Mouse (Mus musculus): Measurements from ENCODE around the gene Plce1.
A peak's percentile ranks its signal among the peaks of the same experiment; 100 is the strongest.

The Plce1 gene

DNA sequence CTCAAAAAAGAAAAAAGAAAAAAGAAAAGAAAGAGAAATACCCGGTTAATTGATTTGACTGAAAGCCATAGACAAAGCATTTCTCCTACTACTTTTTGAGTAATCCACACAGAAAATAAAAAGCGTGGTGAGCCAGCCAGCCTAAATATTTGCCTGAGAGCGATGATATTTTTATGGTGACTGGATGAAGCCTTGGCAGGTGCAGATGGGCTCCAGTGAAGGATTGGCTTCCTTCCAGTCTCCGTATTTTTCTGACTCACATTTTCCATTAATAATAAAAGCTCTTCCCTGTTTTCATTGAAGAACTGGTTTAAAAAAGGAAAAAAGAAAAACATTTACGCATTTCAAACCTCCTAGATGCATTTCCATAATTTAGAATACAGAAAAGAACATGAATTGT is 243.1 kb downstream of the Plce1 start:
- no peak for DNase-seq (ENCODE audit: low read depth)

DNA sequence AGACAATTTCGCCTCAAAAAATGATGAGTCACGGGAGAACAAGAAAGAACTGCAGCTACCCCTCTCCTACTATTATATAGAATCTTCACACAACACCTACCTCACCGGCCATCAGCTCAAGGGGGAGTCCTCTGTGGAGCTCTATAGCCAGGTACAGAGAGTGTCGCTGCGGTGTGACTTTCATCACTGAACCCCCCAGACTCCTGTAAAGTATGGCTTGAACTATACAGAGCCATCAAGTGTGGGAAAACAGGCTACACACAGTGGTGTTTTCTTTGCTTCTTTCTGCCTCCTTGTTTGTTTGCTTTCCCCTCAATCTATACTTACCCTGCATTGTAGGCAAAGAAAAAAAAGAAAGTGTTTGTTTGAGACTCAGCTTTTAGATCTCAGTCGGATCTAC is 247.9 kb downstream of the Plce1 start:
- no peak for DNase-seq (ENCODE audit: low read depth)

DNA sequence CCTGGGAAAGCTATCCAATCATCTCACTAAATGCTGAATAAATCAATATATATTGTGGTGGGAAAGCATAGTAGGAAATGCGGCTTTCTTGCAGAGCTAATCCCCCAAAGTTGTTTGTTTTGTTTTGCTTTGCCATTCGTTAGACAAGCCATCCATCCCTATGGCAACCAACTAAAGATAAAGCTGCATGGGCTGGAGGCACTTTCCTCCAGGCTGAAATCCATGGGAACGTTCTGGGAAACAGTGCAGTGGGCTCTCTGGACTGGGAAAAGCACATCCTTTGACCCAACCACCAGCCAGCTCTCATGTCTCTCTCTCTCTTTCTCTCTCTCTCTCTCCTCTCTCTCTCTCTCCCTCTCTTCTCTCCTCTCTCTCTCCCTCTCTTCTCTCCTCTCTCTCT is 248.4 kb downstream of the Plce1 start:
- DNase-seq (ENCODE audit: low read depth): no peak

DNA sequence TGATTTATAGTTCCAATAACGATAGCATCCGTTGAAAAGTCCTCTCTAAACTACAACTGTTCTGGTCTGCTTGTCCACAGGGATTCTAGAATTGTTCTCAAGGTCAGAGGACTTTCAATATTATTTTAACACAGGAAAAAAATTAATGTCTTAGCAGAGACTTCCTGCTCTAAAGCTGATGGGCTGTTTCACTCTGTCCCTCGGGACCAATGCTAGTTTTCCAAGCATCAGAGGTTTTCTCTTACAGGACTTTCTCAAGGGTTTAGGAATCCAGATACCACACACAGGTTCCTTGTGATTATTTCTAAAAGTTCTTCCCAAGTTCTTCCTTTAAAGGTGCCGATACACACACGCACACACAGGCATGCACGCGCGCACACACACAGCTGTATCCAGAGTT is 263.6 kb downstream of the Plce1 start:
- DNase-seq (ENCODE audit: low read depth): no peak

DNA sequence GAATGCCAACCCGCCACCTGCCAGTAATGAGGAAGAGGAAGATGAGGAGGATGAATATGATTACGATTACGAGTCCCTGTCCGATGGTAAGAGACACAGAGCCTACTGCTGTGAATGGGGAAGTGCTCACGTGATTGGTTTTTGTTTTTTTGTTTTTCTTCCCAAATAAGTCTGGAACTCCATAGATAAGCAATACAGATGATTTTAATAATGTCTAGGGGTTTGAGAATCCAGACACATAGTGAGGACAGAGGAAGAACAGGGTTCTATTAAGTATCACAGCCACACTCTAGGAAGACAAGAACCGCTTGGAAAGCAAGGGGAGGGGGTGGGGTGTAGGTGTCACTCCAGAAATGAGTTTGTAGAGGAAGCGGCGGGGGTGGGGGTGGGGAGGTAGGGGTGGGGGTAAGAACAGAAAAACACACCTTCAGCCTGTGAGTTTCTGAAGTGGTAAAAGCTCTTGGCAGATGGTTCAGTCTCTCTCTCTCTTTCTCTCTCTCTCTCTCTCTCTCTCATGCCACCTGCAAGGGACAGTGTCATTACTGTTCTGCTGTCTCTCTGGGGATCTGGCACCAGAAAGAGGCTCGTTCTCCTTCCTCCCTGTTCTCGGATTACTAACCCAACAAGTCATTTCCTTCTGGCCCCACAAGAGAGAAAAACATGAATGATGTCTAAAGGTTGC is 265.0 kb downstream of the Plce1 start:
- DNase-seq (ENCODE audit: low read depth): no peak

DNA sequence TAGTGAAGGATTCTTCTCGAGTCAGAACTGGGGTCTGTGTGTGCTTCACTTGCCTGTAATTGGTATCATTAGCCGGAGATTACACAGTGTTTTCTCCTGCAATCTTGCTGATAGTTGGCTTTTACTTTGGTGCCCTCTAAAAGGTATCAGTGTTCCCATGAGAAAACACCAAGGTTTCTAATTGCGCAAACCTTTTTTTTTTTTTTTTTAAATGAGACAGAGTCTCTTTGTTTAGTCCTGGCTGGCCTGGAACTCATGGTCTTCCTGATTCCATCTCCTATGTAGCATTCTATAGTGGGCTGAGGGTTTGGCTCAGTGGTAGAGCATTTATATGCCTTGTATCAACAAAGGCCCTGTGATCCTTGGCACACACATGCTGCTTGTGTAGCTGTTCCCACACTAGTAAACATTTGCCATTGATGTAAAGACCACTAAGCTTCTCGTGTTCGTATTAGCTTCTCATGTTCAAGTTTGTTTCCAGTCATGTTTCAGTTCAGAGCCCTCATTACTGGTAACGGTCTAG is 265.6 kb downstream of the Plce1 start:
- DNase-seq (ENCODE audit: low read depth): no peak

DNA sequence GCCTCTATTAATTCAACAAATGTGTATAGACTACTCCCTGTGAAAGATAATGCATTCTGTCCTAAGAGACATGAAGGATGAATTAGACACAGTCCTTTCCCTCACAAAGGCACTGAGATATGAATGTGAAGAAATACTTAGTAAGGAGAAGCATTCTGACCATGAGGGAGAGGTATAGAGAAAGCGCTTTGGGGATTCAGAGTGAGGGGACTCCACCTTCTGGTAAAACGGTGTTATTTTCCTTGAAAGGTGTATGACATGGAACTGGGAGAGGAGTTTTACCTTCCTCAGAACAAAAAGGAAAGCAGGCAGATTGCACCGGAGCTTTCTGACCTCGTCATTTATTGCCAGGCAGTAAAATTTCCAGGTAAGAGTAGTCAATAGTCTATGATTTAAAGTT is 269.3 kb downstream of the Plce1 start:
- no peak for DNase-seq (ENCODE audit: low read depth)

DNA sequence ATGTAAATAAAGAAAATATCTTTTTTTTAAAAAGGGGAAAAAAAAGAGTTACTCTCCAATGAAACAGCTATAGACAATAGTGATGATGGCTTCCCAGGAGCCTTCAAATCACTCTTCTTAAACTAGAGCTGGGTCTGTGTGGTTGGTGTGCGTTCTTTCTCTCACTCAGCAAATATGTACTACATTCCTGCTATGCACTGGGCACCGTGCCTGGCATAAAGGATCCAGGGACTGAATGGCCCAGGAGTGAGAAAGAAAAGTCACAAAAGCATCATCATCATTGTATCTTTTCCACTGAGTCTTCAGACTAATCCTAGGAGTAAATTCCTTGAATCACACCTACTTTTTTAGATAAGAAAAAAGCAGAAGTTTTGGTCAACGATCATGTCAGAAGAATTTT is 276.3 kb downstream of the Plce1 start:
- DNase-seq (ENCODE audit: low read depth): no peak

DNA sequence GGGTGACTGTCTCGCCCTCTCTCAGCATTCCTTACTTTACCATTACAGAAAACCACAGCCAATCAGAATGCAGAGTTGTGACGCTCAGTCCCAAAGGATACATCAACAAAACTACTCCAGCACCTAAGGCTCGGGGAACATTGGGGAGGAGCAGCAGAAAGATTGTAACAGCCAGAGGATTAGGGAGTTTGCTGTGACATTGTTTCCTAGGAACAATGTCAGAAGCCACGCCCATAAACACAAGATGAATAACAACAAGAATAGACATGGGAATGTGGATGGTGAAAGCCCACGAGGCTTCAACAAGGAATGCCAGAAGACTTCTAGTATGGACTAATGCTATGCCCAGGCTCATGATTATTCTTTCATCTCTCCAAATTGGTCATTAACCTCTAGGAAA is 277.1 kb downstream of the Plce1 start:
- no peak for DNase-seq (ENCODE audit: low read depth)

DNA sequence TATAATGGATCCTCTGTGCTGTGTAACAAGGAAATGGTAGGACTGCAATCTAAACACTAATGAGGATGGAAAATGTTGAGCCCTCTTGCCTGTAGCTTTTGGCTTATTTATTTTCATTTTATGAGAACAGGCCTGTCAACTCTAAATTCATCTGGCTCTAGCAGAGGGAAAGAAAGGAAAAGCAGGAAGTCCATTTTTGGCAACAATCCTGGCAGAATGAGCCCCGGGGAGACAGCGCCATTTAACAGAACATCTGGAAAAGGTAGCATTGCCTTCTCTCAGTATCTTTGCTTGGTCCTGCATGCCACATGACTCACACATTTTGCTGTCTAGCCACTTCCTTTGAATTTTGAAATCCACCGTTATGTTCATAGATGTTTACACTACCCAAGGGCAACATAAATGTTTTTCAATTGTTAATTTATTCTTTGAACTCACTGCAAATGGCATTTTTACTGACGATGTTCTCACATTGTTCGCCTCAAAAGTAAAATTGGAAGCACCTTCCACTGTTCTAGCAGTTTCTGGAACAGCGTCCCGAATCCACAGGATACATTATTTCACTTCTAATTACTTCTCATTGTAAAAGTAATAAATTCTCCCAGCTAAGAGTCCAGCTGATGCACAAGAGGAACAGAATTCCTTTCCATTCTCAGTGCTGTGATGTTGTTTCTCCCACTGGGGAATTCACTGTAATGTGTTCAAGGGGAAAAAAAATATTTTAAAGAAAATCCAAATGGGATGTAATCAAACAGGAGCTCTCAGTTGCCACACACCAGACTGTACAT is 278.0 kb downstream of the Plce1 start:
- no peak for DNase-seq (ENCODE audit: low read depth)

DNA sequence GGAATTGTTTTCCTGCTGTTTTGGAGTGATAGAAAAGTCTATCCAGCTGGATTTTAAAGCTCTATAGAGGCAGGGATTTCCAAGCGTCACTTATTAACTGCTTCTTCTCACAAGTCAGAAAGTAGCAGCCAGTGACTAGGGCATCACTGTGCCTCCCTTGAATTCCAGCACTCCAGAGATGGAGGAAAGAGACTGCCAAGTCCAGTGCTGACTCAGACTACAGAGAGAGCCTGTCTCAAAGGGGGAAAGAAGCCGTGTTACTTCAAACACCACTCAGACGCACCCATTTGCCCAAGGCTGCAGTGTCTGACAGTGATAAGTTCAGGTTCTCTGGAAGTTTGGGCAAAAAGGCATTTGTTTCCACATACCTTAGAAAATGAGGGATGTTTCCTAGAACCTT is 279.5 kb downstream of the Plce1 start:
- no peak for DNase-seq (ENCODE audit: low read depth)

DNA sequence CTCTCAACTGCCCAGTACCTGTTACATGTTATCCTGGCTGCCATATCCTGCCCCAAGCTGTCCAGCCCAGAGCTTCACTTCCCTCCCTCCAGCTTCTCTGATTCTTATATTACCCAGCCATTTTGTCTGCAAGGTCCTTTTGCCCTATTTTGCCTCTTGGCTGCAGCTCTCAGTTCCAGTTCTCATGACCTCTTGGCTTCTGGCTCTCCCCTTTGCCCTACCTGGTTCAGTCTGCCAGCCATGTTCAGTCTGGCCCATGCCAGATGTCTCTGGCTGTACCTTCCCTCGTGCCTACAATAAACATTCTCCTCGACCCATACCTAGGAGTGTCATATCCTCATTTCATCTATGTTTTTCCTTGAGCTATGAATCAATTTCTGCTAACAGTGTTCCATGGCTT is 285.4 kb downstream of the Plce1 start:
- DNase-seq (ENCODE audit: low read depth): no peak

DNA sequence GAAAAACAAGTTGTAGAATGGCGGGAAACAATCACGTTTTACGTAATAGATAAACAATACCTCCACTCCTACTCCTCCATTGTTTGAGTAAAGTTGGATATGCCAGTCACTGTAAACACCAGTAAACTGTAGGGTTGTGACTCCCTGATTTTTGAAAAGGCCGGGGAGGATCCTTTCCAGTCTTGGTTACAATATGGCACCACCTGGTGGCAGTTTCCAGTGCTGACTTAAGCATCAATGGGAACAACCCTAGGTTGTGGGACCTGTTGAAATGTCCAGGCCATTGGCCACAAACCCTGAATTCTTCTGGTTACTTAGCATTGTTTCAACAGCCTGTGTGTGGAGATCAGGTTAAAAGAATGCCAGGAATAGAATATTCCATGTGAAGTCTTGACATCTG is 294.6 kb downstream of the Plce1 start:
- DNase-seq (ENCODE audit: low read depth): peak; percentile 6

DNA sequence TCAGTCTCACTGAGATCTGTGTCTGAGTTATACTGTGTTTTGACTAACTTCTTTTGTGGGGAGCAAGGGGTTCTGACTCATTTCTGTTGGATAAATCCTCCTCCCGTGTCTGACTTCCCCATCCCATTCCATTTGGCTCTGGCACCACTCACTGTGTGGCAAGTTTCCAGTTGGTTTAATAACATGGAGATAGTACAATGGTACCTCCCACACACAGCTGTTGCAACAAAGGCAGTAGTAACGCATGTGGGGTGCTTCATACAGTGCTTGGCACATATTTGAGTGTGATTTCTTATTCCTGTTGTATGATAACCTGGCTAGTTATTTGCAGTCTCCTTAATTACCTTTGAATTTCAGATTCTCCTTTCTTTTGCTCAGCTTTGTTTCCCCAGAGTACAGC is 297.9 kb downstream of the Plce1 start:
- DNase-seq (ENCODE audit: low read depth): no peak

DNA sequence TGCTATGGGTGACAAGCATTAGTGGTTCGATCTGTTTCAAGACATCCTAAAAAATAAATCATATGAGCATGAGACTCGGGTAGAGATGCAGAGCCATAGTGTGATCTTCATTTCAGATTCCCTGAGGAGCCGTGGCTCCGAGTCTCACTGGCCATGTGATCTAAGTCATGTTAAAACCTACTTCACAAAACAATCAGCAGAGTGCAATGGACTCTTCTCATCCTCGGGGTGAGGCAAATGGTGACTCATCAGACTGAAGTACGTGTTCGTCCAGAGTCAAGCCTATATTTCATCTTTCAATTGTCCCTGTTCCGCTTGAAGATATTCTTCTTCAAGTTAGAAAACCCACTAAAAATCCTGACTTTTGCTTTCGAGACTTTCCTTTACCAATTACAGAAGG is 302.6 kb downstream of the Plce1 start:
- no peak for DNase-seq (ENCODE audit: low read depth)

DNA sequence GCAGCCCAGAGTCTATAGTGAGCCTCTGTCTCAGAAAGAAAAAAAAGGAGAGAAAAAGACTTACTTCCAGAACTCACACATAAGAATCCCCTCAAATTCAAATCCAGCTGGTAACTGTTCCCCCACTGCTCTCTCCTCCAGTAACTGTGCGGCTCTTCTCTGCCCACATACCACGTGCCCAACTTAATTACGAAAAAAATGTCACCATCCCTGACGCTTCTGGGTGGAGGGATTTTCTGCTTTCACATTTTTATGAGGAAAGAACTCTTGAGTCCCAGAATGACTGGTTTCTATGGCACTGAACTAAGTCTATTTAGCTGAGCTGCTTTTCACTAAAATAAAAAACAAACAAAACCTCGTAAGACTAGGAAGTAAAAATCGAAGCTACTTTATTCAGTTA is 306.8 kb downstream of the Plce1 start:
- DNase-seq (ENCODE audit: low read depth): no peak

DNA sequence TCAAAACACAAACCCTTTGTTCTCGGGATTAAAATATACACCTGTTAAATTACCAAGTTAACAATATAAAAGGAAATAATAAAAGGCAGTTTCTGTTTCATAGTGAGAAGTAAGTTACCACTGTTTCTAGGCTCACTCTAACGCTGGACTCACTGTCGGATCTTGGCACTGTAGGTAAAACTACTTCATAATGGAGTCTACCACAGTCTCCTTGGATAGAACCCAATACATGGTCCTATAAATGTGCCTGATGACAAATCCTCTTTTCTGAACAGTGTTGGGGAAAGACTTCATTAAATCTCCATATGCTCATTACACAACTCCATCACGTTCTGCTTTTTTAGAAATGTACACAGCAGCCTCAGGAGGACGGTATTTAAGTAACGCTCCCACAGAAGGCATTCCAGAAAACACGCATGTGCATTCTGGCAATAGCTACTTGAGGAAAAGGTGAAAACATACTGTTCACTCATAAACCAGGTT is 312.7 kb downstream of the Plce1 start:
- no peak for DNase-seq (ENCODE audit: low read depth)

DNA sequence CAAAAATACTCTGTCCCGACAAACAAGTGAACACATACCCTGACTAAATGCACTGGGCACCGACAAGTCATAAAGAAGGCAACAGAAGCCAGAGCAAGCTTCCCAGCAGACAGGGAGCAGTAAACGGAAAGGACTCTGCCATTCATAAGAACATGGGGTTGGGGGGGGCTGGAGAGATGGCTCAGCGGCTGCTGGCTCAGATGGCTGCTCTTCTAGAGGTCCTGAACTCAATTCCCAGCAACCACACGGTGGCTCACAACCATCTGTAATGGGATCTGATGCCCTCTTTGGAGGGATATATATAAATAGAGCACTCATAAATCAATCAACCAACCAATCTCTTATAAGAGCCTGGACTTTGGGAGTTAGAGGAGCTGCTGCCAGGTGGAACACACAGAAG is 315.6 kb downstream of the Plce1 start:
- no peak for DNase-seq (ENCODE audit: low read depth)

DNA sequence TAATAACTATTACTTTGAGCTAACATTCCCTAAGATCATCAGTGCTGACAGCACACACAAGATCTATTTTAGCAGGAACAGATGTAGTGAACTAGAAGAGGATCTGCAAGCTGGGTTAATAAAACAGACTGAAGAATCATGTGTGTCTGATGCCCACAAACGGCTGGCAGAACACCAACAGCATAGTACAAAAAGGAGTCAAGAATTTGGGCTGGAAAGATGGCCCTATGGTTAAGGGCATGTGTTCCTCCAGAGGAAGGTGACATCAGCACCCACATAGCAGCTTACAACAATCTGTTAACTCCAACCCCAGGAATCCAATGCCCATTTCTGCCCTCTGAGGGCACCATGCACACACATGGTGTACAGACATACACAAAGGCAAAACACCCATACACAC is 317.4 kb downstream of the Plce1 start:
- DNase-seq (ENCODE audit: low read depth): no peak

DNA sequence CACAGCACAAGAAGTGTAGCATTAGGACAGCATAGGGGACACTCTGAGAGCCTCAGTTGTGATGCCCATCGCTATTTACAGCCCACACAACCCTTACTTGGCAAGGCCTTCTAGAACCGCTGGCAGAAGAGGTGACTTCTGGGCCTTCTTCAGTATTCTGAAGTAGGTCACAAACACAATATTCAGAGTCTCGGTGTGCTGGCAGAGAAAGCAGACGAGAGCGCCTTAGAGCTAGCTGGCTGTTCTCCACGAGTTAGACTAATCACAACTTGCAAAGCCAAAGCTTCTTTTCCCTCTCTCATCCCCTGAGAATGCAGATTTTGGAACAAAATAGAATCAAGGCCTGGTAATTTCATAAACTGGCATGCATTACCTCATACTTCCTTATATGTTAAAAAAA is 317.9 kb downstream of the Plce1 start:
- no peak for DNase-seq (ENCODE audit: low read depth)

DNA sequence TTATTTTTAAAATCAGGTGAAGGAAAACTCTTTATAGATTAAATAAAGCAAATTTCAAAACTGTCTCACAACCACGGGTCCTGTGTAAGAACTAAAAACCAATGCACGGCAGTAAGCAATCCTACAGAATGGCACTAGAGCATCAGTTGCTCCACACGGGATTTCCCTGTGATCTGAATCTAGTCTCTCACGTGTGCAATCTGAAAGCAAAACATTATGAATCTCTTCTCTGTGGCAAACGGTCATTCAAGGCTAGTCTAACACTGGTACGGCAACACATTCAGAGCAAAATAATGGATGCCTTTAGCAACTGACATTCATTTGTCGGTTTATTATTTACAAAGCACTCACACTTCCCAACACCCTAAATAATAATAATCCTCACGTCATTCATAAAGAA is 337.3 kb downstream of the Plce1 start:
- DNase-seq (ENCODE audit: low read depth): no peak

DNA sequence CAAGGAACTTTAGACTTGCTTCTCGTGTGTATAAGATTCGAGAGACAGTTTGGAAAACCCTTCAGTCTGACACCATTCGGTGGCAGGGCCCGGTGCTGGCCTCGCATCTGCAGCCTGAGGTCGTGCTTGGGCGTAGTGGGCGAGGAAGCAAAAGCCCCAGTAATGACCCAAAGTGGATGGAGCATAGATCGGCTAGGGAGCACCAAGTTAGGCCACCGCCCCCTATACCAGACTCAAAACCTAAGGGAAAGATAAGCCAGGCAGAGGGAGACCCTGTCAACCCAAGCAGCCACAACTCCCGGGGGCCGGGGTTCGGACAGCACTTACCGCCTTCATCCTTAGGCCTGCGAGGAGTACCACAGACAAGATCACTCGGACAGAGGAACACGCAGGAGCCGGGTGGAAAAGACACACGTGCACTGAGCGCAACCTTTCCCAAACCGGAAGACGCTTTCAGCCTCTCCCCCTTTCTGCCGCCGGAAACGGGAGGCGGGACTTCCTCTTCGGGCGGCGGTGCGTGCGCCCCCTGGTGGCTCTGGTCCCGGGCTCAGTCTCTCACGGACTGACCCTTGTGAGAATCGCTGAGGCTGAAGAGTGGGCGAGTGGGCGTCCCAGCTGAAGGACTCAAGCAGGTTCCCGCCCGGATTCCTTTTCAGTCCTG is 338.0 kb downstream of the Plce1 start, which contains the start of gene Noc3l:
TSS of gene Noc3l (minus strand) at position 472 of the 661 bp plus-strand sequence.
- DNase-seq (ENCODE audit: low read depth): peak; percentile 83

DNA sequence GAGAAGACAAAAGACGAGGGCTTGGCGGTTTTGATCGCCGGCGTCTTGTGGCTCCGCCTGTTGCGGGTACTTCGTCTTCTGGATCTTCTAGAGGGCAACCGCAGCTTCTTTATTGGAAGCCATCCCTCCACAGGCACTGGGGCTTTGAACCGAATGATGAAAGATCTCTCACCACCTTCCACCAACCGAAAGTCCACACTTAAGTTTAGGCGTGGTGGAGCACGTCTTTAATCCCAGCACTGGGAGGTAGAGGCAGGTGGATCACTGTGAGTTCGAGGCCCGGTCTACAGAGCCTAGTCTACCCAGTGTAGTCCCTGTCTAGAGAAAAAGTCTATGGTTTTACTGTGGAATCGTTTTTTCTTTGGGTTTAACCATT is 338.5 kb downstream of the Plce1 start:
- DNase-seq (ENCODE audit: low read depth): no peak

Data from c-Kit-positive CD71-positive TER-119-negative erythroid progenitor cells, embryonic 14.5 days (primary cell).